Mouse (Mus musculus): Measurements from ENCODE around the gene Ssbp4.

DNA sequence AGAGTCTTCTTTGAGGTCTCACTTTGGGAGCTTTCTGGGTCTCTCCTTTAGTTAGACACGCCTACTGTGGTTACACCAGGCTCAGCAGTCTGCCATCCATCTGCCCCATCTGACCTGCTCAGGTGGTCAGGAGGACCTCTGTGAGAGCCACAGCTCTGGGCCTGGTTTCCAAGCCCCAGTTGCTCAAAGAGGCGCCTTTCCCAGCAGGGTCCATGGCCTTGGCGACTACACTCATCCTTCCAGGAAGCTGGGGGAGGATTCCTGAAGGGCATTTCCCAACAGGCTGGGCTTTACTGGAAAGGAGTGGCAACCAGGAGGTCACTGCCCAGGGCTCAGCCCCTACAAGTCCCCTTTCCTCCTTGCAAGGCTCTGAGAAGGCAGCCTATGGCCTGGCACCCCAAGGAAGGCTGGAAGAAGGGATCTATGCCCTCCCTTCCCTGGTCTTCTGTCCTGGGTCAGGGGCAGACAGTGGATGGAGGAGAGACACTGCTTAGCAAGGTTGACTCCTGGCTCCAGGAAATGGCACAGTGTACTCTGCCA lies 43.9 kb downstream of the Ssbp4 start:
- TF ChIP-seq CTCF (IDR thresholded peaks at IDR 0.05; ENCODE audit: low read depth, low read length) (no peak), POLR2A (IDR thresholded peaks at IDR 0.05; ENCODE audit: borderline replicate concordance, low read depth, low read length) (no peak)
